Mouse (Mus musculus) right cerebral cortex, postnatal 14 days (tissue): ENCODE measurements at regions not wholly inside any gene's neighbourhood (a gene's known extent, or its start where the extent isn't known, plus 50 kb on each side); places are given as distances from the start of the nearest gene placed in this dataset.

Experiments
- DNase-seq: peaks from one replicate; pipeline ENCODE4 v3.0.0; 2022

DNA sequence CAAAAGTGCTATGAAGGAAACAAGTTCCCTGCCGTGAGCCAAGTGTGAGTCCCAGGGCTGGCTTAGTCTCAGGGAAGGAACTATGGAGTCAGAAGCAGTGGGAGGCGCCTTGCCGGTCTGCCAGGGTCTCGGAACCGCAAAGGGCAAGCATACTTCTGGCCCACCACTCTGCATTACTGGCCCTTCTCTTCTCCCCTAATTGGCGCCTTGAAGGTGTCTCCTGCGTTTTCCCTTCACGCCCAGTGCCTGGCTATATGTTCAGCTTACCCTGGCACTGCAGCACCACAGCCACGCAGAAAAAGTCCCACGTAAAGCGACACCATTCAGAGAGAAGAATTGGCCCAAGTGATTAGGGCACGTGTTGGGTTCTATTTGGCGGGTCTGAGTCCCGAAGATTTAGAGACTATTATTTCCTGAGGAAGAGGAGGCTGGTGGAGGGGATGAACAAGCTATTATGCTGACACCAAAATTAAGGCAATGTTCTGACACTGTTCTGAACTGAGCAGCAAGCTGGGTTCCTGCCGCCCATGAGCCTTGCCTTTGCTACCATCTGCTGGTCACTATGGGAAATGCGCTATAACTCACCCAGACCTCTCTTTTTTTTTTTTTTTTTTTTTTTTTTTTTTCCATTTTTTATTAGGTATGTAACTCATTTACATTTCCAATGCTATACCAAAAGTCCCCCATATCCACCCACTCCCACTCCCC is 288.5 kb upstream of the Jmjd1c start:
- peak; percentile 73 for DNase-seq

- DNase-seq, result no peak
These were observed 283.2 kb upstream of the Jmjd1c start for GRCm38 (mm10) chr10:66812515-66813260.

DNA sequence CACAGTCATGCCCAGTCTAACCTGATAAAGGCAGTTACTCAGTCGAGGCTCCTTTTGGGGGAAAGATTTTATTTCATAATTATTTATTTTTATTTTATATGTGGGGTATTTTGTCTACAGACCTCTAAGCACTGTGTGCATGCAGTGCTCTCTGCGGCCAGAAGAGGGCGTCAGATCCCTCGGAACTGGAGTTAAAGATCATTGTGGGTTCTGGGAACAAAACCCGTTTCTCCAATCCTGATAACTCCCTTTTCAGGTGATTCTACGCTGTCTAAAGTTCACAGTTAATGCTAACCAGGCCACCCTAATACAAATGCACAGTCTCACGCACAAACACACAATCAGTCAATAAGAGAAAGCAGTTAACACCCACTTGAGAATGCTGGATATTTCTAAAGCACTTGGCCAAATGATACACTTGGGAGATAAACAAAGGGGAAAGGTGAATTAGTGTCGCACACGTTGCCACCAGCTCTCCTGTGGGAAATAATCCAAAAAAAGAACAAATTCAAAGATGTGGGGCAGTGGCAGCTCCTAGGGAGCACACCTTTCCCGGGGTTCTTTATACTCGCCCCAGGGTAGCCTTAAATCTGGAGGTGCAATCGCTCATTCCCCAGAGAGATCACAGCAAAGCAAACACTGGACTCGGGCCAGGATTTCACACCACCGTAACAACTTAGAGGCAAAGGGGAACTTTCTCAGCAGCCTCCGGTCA is 281.9 kb upstream of the Jmjd1c start:
- DNase-seq, result no peak

DNA sequence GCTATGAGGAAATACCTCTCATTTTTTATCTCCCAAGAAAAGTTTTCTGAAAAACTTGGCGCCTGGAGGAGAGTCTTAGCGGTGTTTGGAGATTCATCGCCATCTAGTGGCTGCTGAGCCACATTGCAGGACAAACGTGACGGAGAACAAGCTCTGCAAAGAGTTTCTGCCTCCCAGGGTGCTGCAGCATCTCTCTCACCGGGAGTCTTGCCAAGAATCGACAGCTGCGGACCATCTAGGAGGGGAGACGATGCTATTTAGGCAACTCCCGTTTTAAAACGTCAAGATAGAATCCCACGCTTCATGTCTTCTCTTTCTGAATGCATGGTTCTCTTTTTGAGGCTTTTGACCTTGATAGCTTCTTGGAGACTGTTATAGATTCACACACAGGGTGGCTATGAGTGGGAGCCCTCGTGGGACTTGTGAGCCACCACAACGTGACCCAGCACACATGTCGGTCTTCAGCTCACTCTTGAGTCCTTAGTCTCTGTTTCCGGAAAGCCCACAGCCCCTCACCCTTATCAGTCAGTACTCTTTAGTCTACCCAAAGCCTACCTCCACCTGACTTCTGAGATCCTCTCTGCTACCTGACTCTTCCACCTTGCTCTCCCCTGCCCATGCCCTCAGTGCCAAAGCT is 281.2 kb upstream of the Jmjd1c start:
- DNase-seq, result peak; percentile 94

- no peak for DNase-seq
These were observed 280.0 kb upstream of the Jmjd1c start for GRCm38 (mm10) chr10:66815951-66816350.

GRCm38 (mm10) chr10:66816776-66817175 is 279.1 kb upstream of the Jmjd1c start:
- no peak for DNase-seq

- DNase-seq, result no peak
These were observed 278.0 kb upstream of the Jmjd1c start for GRCm38 (mm10) chr10:66817876-66818275.

- no peak for DNase-seq
These were observed 276.4 kb upstream of the Jmjd1c start for GRCm38 (mm10) chr10:66819517-66819916.

DNA sequence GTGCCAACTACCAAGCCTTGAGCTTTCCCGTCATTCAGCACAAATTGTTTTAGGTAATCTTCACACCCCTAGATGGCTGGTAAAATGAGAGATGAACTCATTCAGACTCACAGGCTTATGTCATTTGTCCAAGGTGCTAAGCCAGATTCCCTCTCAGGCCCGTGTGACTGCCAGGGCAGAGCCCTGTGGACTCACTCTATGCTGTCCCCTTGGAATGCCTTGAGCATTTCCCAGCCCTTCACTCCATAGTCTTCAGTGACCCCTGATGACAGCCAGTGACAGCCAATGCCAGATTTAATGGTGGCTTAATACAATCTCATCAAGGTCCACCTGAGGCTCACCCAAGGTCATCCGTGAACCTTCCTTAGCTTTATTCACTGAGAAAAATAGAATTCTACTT is 270.2 kb upstream of the Jmjd1c start:
- no peak for DNase-seq

- no peak for DNase-seq
These were observed 269.6 kb upstream of the Jmjd1c start for GRCm38 (mm10) chr10:66826327-66826726.

GRCm38 (mm10) chr10:66834974-66835373 is 261.0 kb upstream of the Jmjd1c start:
- DNase-seq, result no peak

GRCm38 (mm10) chr10:66839058-66839457 is 256.9 kb upstream of the Jmjd1c start:
- no peak for DNase-seq

DNA sequence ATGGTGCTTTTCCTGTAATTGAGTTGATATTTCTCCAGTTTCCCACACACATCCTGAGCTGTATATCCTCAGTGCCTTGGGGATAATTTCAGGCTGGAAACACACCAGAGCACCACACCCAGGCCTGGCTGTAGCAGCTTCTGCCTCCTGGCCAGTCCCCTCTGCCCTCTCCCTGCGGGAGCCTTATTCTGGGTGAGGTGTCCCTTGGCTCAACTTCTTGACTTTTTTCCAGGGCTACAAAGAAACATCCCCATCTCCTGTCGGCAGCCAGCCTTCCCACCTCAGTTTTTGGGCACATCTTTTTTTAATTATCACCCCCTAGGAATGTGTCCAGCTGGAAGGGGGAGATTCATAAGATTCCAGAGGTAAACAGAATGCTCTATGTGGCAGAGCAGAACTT is 252.7 kb upstream of the Jmjd1c start:
- DNase-seq, result no peak

GRCm38 (mm10) chr10:66848778-66849177 is 247.1 kb upstream of the Jmjd1c start:
- no peak for DNase-seq

GRCm38 (mm10) chr10:66849681-66850080 is 246.2 kb upstream of the Jmjd1c start:
- no peak for DNase-seq

DNA sequence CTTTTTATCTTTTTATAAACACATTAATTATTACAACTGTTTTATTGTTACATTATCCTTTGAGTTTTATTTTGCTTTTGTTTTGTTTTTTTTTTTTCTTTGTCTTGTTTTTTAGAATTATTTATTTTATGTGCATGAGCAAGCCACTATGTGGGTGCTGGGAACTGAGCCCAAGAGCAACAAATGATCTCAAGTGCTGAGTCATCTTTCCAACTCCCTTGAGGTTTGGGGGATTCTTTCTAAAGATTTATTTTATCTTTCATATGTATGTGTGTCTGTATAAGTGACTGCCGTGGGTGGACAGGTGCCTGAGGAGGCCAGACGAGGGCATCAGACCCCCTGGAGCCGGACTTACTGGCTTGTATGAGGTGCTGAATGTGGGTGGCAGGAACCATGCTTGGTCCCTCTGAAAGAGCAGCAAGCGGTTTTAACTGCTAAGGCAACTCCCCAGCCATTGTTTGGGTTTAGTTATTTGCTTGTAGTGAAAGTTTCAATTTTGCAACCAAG is 244.9 kb upstream of the Jmjd1c start:
- DNase-seq, result no peak

DNA sequence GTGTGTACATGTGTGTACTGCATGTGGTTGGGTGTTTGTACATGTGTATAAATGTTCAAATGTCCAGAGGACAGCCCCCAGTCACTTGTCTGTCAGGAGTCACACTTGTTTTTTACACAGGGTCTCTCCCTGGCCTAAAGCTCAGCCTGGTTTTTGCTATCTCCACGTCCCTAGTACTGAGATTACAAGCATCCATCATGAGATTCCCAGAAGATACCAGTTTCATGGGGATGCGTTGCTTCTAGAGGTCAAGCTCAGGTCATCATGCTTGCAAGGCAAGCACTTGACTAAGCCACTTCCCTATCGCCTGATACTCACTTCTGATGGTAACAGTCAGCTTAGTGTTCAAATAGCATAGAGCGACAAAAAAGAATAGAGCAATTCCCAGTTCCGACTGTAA is 244.1 kb upstream of the Jmjd1c start:
- no peak for DNase-seq

- no peak for DNase-seq
These were observed 243.2 kb upstream of the Jmjd1c start for GRCm38 (mm10) chr10:66852708-66853107.

GRCm38 (mm10) chr10:66853258-66853657 is 242.7 kb upstream of the Jmjd1c start:
- DNase-seq, result peak; percentile 85

- DNase-seq, result no peak
These were observed 241.0 kb upstream of the Jmjd1c start for GRCm38 (mm10) chr10:66854895-66855294.

GRCm38 (mm10) chr10:66857330-66857729 is 238.6 kb upstream of the Jmjd1c start:
- no peak for DNase-seq

GRCm38 (mm10) chr10:66861421-66861820 is 234.5 kb upstream of the Jmjd1c start:
- DNase-seq, result no peak
